Mouse (Mus musculus) testis, adult 2 months (tissue): ENCODE measurements at regions not wholly inside any gene's neighbourhood (a gene's known extent, or its start where the extent isn't known, plus 50 kb on each side); places are given as distances from the start of the nearest gene placed in this dataset.

Experiments used
- H3K27ac ChIP-seq: fragments of 200-500 bp; 2 replicates; pipeline ENCODE4 v1.5.1; 2012; ENCODE audit warnings: low read depth, low read length; ENCODE audit not compliant: control insufficient read depth, insufficient read depth
- H3K27me3 ChIP-seq: fragments of 200-500 bp; 2 replicates; pipeline ENCODE4 v1.6.1; 2012; ENCODE audit warnings: mild to moderate bottlenecking, low read length, moderate library complexity; ENCODE audit not compliant: control insufficient read depth, insufficient read depth
- H3K36me3 ChIP-seq: fragments of 200-500 bp; 2 replicates; pipeline ENCODE4 v1.6.1; 2012; ENCODE audit warnings: mild to moderate bottlenecking, low read length; ENCODE audit not compliant: control insufficient read depth, insufficient read depth
- H3K4me1 ChIP-seq: fragments of 200-500 bp; 2 replicates; pipeline ENCODE4 v1.6.1; 2012; ENCODE audit warnings: low read length; ENCODE audit not compliant: control insufficient read depth, insufficient read depth
- H3K4me3 ChIP-seq: fragments of 200-500 bp; 2 replicates; pipeline ENCODE4 v1.5.1; 2012; ENCODE audit warnings: low read depth, mild to moderate bottlenecking, low read length, moderate library complexity, mixed read lengths; ENCODE audit not compliant: control insufficient read depth
- CTCF ChIP-seq: fragments of 200-500 bp; IDR thresholded peaks from 2 replicates; pipeline ENCODE4 v1.5.1; 2012; ENCODE audit warnings: low read depth, mild to moderate bottlenecking, inconsistent platforms, low read length, moderate library complexity; ENCODE audit not compliant: control insufficient read depth, insufficient read depth, insufficient replicate concordance
- POLR2A ChIP-seq: fragments of 200-500 bp; IDR thresholded peaks from 2 replicates; pipeline ENCODE4 v1.6.1; 2012; ENCODE audit warnings: low read depth, mild to moderate bottlenecking, inconsistent platforms, low read length, moderate library complexity; ENCODE audit not compliant: control insufficient read depth

- Histone ChIP-seq H3K4me3 (no peak overlapping the region), H3K4me1 (peaks cover 3% of the 10 kb centered on the region; the same call in 1 of the 2 replicates), H3K36me3 (no peaks in the 10 kb centered on the region), H3K27me3 (no peaks in the 10 kb centered on the region), H3K27ac (no peak overlapping the region)
- no peak for TF ChIP-seq CTCF
- TF ChIP-seq POLR2A, result no peak
Observed at GRCm38 (mm10) chr13:107575025-107575424, 469.2 kb upstream of the Smim15 start.

GRCm38 (mm10) chr13:107573499-107574355 is 470.5 kb upstream of the Smim15 start:
- Histone ChIP-seq H3K4me1 (peaks cover 4% of the 10 kb centered on the region), H3K27ac (no peak overlapping the region), H3K36me3 (no peaks in the 10 kb centered on the region), H3K4me3 (no peak overlapping the region), H3K27me3 (no peaks in the 10 kb centered on the region)
- TF ChIP-seq POLR2A (no peak), CTCF (no peak)

GRCm38 (mm10) chr13:107571539-107571938 is 472.7 kb upstream of the Smim15 start:
- TF ChIP-seq CTCF, result no peak

GRCm38 (mm10) chr13:107569477-107569876 is 474.8 kb upstream of the Smim15 start:
- no peak overlapping the region for H3K4me3 ChIP-seq
- H3K4me1 ChIP-seq, result peaks cover 3% of the 10 kb centered on the region; the same call in 1 of the 2 replicates
- H3K36me3 ChIP-seq, result no peaks in the 10 kb centered on the region
- no peaks in the 10 kb centered on the region for H3K27me3 ChIP-seq
- no peak for TF ChIP-seq CTCF
- TF ChIP-seq POLR2A, result no peak
- H3K27ac ChIP-seq, result no peak overlapping the region

More at GRCm38 (mm10) chr13:107571539-107571938, 472.7 kb upstream of the Smim15 start:
- Histone ChIP-seq H3K27ac (no peak overlapping the region), H3K36me3 (no peaks in the 10 kb centered on the region), H3K4me1 (peaks cover 3% of the 10 kb centered on the region; the same call in 1 of the 2 replicates), H3K27me3 (no peaks in the 10 kb centered on the region), H3K4me3 (no peak overlapping the region)

GRCm38 (mm10) chr13:107568701-107569121 is 475.5 kb upstream of the Smim15 start:
- H3K27ac ChIP-seq, result no peak overlapping the region
- peaks cover 3% of the 10 kb centered on the region; the same call in 1 of the 2 replicates for H3K4me1 ChIP-seq
- no peaks in the 10 kb centered on the region for H3K27me3 ChIP-seq
- TF ChIP-seq POLR2A (no peak), CTCF (no peak)
- no peak overlapping the region for H3K4me3 ChIP-seq
- no peaks in the 10 kb centered on the region for H3K36me3 ChIP-seq

GRCm38 (mm10) chr13:107562463-107562862 is 481.8 kb upstream of the Smim15 start:
- Histone ChIP-seq H3K36me3 (no peaks in the 10 kb centered on the region), H3K4me3 (no peak overlapping the region), H3K27ac (no peak overlapping the region), H3K27me3 (no peaks in the 10 kb centered on the region), H3K4me1 (no peaks in the 10 kb centered on the region)
- no peak for TF ChIP-seq POLR2A
- no peak for TF ChIP-seq CTCF

GRCm38 (mm10) chr13:107561529-107561928 is 482.7 kb upstream of the Smim15 start:
- TF ChIP-seq CTCF, result no peak
- TF ChIP-seq POLR2A, result no peak
- H3K4me1 ChIP-seq, result no peaks in the 10 kb centered on the region
- H3K27me3 ChIP-seq, result no peaks in the 10 kb centered on the region
- H3K36me3 ChIP-seq, result no peaks in the 10 kb centered on the region
- H3K4me3 ChIP-seq, result no peak overlapping the region
- no peak overlapping the region for H3K27ac ChIP-seq
